Mouse (Mus musculus) stomach, postnatal 0 days (tissue): Measurements from ENCODE around the gene Ptpn23. TPM values are rescaled to one million over a fixed set of nuclear protein-coding genes. Genes with fewer than 3 reads are reported as not detected.

Experiments used
- ATAC-seq: fragments of 200-750 bp; cut with Nextera tagmentation; 2 replicates; pipeline ENCODE4 v1.8.0; 2017; ENCODE audit not compliant: low FRiP score, low TSS enrichment
- DNase-seq: peaks from one replicate; pipeline ENCODE4 v3.0.0-alpha.2; 2016; ENCODE audit warnings: low spot score
- H3K27ac ChIP-seq: fragments of 300-500 bp; sonication (generic); replicated peaks from 2 replicates; pipeline ENCODE4 v1.5.1; 2014; ENCODE audit warnings: mild to moderate bottlenecking, control low read depth
- H3K27me3 ChIP-seq: fragments of 300-500 bp; sonication (generic); 2 replicates; pipeline ENCODE4 v1.6.1; 2014; ENCODE audit warnings: low read length; ENCODE audit not compliant: control insufficient read depth, insufficient read depth
- H3K36me3 ChIP-seq: fragments of 300-500 bp; sonication (generic); 2 replicates; pipeline ENCODE4 v1.6.1; 2014; ENCODE audit warnings: low read length, mixed read lengths; ENCODE audit not compliant: control insufficient read depth, insufficient read depth
- H3K4me1 ChIP-seq: fragments of 300-500 bp; sonication (generic); replicated peaks from 2 replicates; pipeline ENCODE4 v1.6.1; 2014; ENCODE audit warnings: antibody characterized with exemption; ENCODE audit not compliant: control insufficient read depth, insufficient read depth
- H3K4me2 ChIP-seq: fragments of 300-500 bp; sonication (generic); replicated peaks from 2 replicates; pipeline ENCODE4 v1.6.1; 2014; ENCODE audit warnings: low read depth, mild to moderate bottlenecking, control low read depth, moderate library complexity
- H3K4me3 ChIP-seq: fragments of 300-500 bp; sonication (generic); 2 replicates; pipeline ENCODE4 v1.5.1; 2014; ENCODE audit warnings: low read depth, low read length, control low read depth
- H3K9ac ChIP-seq: fragments of 300-500 bp; sonication (generic); 2 replicates; pipeline ENCODE4 v1.6.1; 2014; ENCODE audit warnings: mild to moderate bottlenecking, low read length, control low read depth, mixed read lengths
- H3K9me3 ChIP-seq: fragments of 300-500 bp; sonication (generic); 2 replicates; pipeline ENCODE4 v1.6.1; 2016; ENCODE audit warnings: low read length; ENCODE audit not compliant: control insufficient read depth
- CTCF ChIP-seq: IDR thresholded peaks from 2 replicates; pipeline ENCODE4 v1.5.1; 2016; ENCODE audit warnings: antibody characterized with exemption, low read depth, mild to moderate bottlenecking, moderate library complexity
- EP300 ChIP-seq: optimal IDR thresholded peaks from 2 replicates; pipeline ENCODE3; 2016; ENCODE audit warnings: antibody characterized with exemption
- WGBS: fragments of 180-500 bp; shearing (Covaris S2); extraction: QIAGEN DNeasy Blood & Tissue Kit; methylation state at CpG from one replicate; pipeline ENCODE4 v1.1.7; 2014; 5-methylcytosine and 5-hydroxymethylcytosine counted together
- polyA plus RNA-seq: library from polyadenylated mRNA; unstranded; fragments of >200 nt; fragmentation: Nextera tagmentation; extraction: Ambion mirVana; gene quantifications from 2 replicates; pipeline ENCODE4 v1.2.1, GENCODE M21; 2015

Gene Ptpn23
- polyA plus RNA-seq, 1 experiment from 2014 or later: 7.8 TPM

- 72% methylated on average over 4 of the region's 4 CpGs for WGBS
- ATAC-seq (no peak), DNase-seq (no peak)
- Histone ChIP-seq H3K36me3 (no peaks in the 10 kb centered on the region), H3K4me3 (no peak overlapping the region), H3K4me1 (no peaks in the 10 kb centered on the region), H3K9me3 (no peaks in the 10 kb centered on the region), H3K4me2 (no peak overlapping the region), H3K27me3 (no peaks in the 10 kb centered on the region), H3K9ac (no peak overlapping the region), H3K27ac (0 out of 2 replicates have a peak overlapping the region, but pooled peaks have one; percentile 1)
- TF ChIP-seq CTCF: no peak
- no peak for TF ChIP-seq EP300
These were observed 59.1 kb downstream of the Ptpn23 start for GRCm38 (mm10) chr9:110348899-110349298.

- H3K27me3 ChIP-seq: no peaks in the 10 kb centered on the region
- H3K36me3 ChIP-seq: no peaks in the 10 kb centered on the region
- H3K27ac ChIP-seq: no peak overlapping the region
- no peak overlapping the region for H3K4me3 ChIP-seq
- H3K9ac ChIP-seq: no peak overlapping the region
- 57% methylated on average over 7 of the region's 7 CpGs for WGBS
- DNase-seq (no peak), ATAC-seq (no peak)
- no peaks in the 10 kb centered on the region for H3K4me1 ChIP-seq
- H3K9me3 ChIP-seq: no peaks in the 10 kb centered on the region
- no peak for TF ChIP-seq EP300
- no peak for TF ChIP-seq CTCF
- no peak overlapping the region for H3K4me2 ChIP-seq
These were observed 62.8 kb downstream of the Ptpn23 start for GRCm38 (mm10) chr9:110345057-110345739.

DNA sequence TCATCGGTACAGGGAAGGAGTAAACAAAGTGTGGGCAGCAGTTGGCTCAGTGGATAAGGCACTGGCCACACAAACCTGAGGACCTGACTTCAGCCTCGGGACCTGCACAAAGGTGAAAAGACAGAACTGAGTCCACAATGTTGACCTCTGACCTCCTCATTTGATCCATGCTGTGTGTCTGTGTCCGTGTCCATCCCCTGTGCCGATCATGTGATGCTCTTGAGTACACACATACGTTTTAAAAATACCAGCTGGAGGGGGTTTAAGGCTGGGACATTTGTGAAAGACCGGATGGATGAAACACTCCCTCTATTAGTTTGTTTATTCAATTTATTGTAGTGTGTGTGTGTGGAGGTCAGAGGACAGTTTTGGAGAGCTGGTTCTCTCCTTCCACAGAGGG is 64.2 kb downstream of the Ptpn23 start:
- Histone ChIP-seq H3K9ac (no peak overlapping the region), H3K9me3 (no peaks in the 10 kb centered on the region), H3K27ac (no peak overlapping the region), H3K4me1 (no peaks in the 10 kb centered on the region), H3K4me3 (no peak overlapping the region), H3K27me3 (no peaks in the 10 kb centered on the region), H3K36me3 (no peaks in the 10 kb centered on the region), H3K4me2 (no peak overlapping the region)
- TF ChIP-seq CTCF (no peak), EP300 (no peak)
- ATAC-seq (no peak), DNase-seq (no peak)
- WGBS: 34% methylated on average over 6 of the region's 6 CpGs

GRCm38 (mm10) chr9:110342008-110342407 is 66.0 kb downstream of the Ptpn23 start:
- Histone ChIP-seq H3K27ac (no peak overlapping the region), H3K9me3 (no peaks in the 10 kb centered on the region), H3K4me3 (no peak overlapping the region), H3K9ac (no peak overlapping the region), H3K27me3 (no peaks in the 10 kb centered on the region), H3K36me3 (no peaks in the 10 kb centered on the region), H3K4me2 (no peak overlapping the region), H3K4me1 (no peaks in the 10 kb centered on the region; the same call in 1 of the 2 replicates)
- no peak for DNase-seq
- TF ChIP-seq EP300 (no peak), CTCF (no peak)
- WGBS: 75% methylated on average over 8 of the region's 8 CpGs
- no peak for ATAC-seq

GRCm38 (mm10) chr9:110340037-110340750 is 67.8 kb downstream of the Ptpn23 start:
- Histone ChIP-seq H3K27ac (0 out of 2 replicates have a peak overlapping the region, but pooled peaks have one; percentile 40), H3K9ac (no peak overlapping the region), H3K9me3 (no peaks in the 10 kb centered on the region), H3K4me1 (no peaks in the 10 kb centered on the region; the same call in 1 of the 2 replicates), H3K36me3 (no peaks in the 10 kb centered on the region), H3K4me3 (no peak overlapping the region), H3K4me2 (no peak overlapping the region), H3K27me3 (no peaks in the 10 kb centered on the region)
- ATAC-seq (peak; percentile 87), DNase-seq (peak; percentile 41)
- no peak for TF ChIP-seq CTCF
- TF ChIP-seq EP300: peak; percentile 46
- 50% methylated on average over 5 of the region's 5 CpGs for WGBS

Other genes with a start within 250 kb of the Ptpn23 start
- gene Cspg5, start 164.4 kb downstream of the Ptpn23 start, polyA plus RNA-seq: 3.0 and 3.3 TPM in 2 replicates
- gene Elp6, start 103.0 kb downstream of the Ptpn23 start, polyA plus RNA-seq: 10.1 and 11.6 TPM in 2 replicates
- 31.6 and 32.9 TPM in 2 replicates for gene Scap, start 74.9 kb downstream of the Ptpn23 start, polyA plus RNA-seq
- gene Ngp, start 11.5 kb upstream of the Ptpn23 start, polyA plus RNA-seq: 2.4 and 2.5 TPM in 2 replicates
- 5.7 and 5.8 TPM in 2 replicates for gene Klhl18, start 68.5 kb upstream of the Ptpn23 start, polyA plus RNA-seq
- 1.3 and 1.4 TPM in 2 replicates for gene Kif9, start 68.7 kb upstream of the Ptpn23 start, polyA plus RNA-seq
- 13.1 and 14.0 TPM in 2 replicates for gene Setd2, start 124.4 kb upstream of the Ptpn23 start, polyA plus RNA-seq
- 14.5 and 15.9 TPM in 2 replicates for gene Nradd, start 216.2 kb upstream of the Ptpn23 start, polyA plus RNA-seq
- gene Nbeal2, start 245.9 kb upstream of the Ptpn23 start, polyA plus RNA-seq: 5.7 and 6.2 TPM in 2 replicates
- 139 and 144 TPM in 2 replicates for gene Ccdc12, start 248.3 kb upstream of the Ptpn23 start, polyA plus RNA-seq